Mouse (Mus musculus) stomach, postnatal 0 days (tissue): Measurements from ENCODE around the gene Arel1.

Source experiments
- CTCF ChIP-seq: IDR thresholded peaks from 2 replicates; pipeline ENCODE4 v1.5.1; 2016; ENCODE audit warnings: antibody characterized with exemption, low read depth, mild to moderate bottlenecking, moderate library complexity
- EP300 ChIP-seq: optimal IDR thresholded peaks from 2 replicates; pipeline ENCODE3; 2016; ENCODE audit warnings: antibody characterized with exemption

GRCm38 (mm10) chr12:84941717-84942116 lies 29.0 kb downstream of the Arel1 start:
- no peak for TF ChIP-seq CTCF
- no peak for TF ChIP-seq EP300
